In the genomic region with DNA sequence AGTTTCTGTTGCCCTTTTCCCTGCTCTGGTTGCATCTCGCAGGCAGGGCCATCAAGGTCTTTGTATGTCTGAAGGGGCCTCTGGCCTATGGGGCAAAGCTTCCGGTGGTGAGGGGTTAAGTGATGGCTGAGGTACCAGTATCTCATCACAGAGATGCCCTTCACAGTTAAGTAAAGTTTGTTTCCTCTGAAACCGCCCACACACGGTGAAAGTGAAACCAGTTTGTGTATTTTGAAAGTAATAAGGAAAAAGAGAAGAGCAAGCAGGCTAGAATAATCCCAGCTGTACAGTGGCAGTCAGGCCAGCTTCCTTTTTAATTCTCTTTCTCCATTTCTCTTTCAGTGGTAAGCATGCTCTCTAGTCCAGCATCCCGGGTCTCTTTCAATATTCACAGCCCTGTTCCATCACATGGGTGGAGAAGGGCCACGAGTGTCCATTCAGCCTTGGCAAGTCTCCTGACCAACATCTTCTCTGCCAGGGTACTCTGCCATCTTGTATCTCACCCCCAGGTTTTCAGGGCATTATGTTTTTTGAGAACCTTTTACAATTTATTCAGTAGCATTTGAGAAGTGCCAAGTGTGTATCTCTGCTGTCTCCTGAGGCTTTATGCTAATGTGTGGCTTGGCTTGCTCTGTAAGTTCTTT, we compare ENCODE assay signal across 1 mouse cellular context.
TF ChIP-seq lines count a peak whose summit lies in the region.

No protein-coding gene starts in this region.

TF ChIP-seq in CH12.LX, 34 proteins besides CTCF, POLR2A, EP300 and RAD21:
- TF ChIP-seq GABPA (IDR thresholded peaks at IDR 0.05; ENCODE audit: insufficient replicate concordance, low read depth, low read length) (no peak), MAZ (IDR thresholded peaks at IDR 0.05; ENCODE audit: low read depth, low read length) (no peak), SIN3A (IDR thresholded peaks at IDR 0.05; ENCODE audit: low read length) (peak; percentile 37; the same call in 1 of the 2 replicates), BHLHE40 (IDR thresholded peaks at IDR 0.05; ENCODE audit: low read depth, low read length) (peak; percentile 70), RCOR1 (conservative IDR thresholded peaks at IDR 0.05; ENCODE audit: low read depth, low read length) (peak; percentile 88), JUN (IDR thresholded peaks at IDR 0.05; ENCODE audit: insufficient read depth, low read depth, low read length) (no peak), ETS1 (conservative IDR thresholded peaks at IDR 0.05; ENCODE audit: low read depth, low read length) (peak; percentile 84), ZC3H11A (IDR thresholded peaks at IDR 0.05; ENCODE audit: low read depth, low read length) (no peak), ZKSCAN1 (IDR thresholded peaks at IDR 0.05; ENCODE audit: borderline replicate concordance, low read depth, low read length) (no peak), USF1 (IDR thresholded peaks at IDR 0.05; ENCODE audit: low read depth, low read length) (no peak), KAT2A (IDR thresholded peaks at IDR 0.05; ENCODE audit: insufficient replicate concordance, low read length) (0 out of 2 replicates have a peak, but pooled peaks have one; percentile 4), MAFK (IDR thresholded peaks at IDR 0.05; ENCODE audit: insufficient replicate concordance, low read length) (peak; percentile 72), ELF1 (IDR thresholded peaks at IDR 0.05; ENCODE audit: low read depth, low read length) (peak; percentile 56), IRF4 (IDR thresholded peaks at IDR 0.05; ENCODE audit: low read depth, low read length) (peak; percentile 93), PAX5 (IDR thresholded peaks at IDR 0.05; ENCODE audit: low read length) (no peak), CHD2 (IDR thresholded peaks at IDR 0.05; ENCODE audit: low read length) (peak; percentile 59), TCF12 (IDR thresholded peaks at IDR 0.05; ENCODE audit: low read depth, low read length) (peak; percentile 63; the same call in 1 of the 2 replicates), E2F4 (IDR thresholded peaks at IDR 0.05; ENCODE audit: insufficient replicate concordance, low read depth, low read length) (no peak), NELFE (IDR thresholded peaks at IDR 0.05; ENCODE audit: low read depth, low read length) (no peak), NRF1 (IDR thresholded peaks at IDR 0.05; ENCODE audit: low read depth, low read length) (no peak), MAX (IDR thresholded peaks at IDR 0.05; ENCODE audit: low read length) (peak; percentile 60; the same call in 1 of the 2 replicates), ZMIZ1 (IDR thresholded peaks at IDR 0.05; ENCODE audit: low read depth, low read length) (no peak), UBTF (IDR thresholded peaks at IDR 0.05; ENCODE audit: low read depth, low read length) (no peak), ZNF384 (IDR thresholded peaks at IDR 0.05; ENCODE audit: low read depth, low read length) (no peak), MXI1 (IDR thresholded peaks at IDR 0.05; ENCODE audit: low read depth, low read length) (no peak), CHD1 (IDR thresholded peaks at IDR 0.05; ENCODE audit: low read depth, low read length) (no peak), POLR2AphosphoS2 (IDR thresholded peaks at IDR 0.05; ENCODE audit: low read depth, low read length) (no peak), MEF2A (IDR thresholded peaks at IDR 0.05; ENCODE audit: borderline replicate concordance, low read depth, low read length) (peak; percentile 73), SMC3 (IDR thresholded peaks at IDR 0.05; ENCODE audit: low read depth, low read length) (no peak; the same call in 1 of the 2 replicates), TBP (conservative IDR thresholded peaks at IDR 0.05; ENCODE audit: low read depth, low read length) (no peak), MYC (IDR thresholded peaks at IDR 0.05; ENCODE audit: low read depth, low read length) (no peak; the same call in 1 of the 2 replicates), USF2 (conservative IDR thresholded peaks at IDR 0.05; ENCODE audit: low read depth, low read length) (no peak), JUND (conservative IDR thresholded peaks at IDR 0.05; ENCODE audit: low read depth, low read length) (peak; percentile 61), HCFC1 (IDR thresholded peaks at IDR 0.05; ENCODE audit: low read depth, low read length) (0 out of 2 replicates have a peak, but pooled peaks have one; percentile 20)
